Mouse (Mus musculus) small intestine, adult 2 months (tissue): ENCODE results near the gene Tmem235.

Experiments used
- CTCF ChIP-seq: fragments of 200-500 bp; IDR thresholded peaks from 2 replicates; pipeline ENCODE4 v1.5.1; 2012; ENCODE audit warnings: low read depth, mild to moderate bottlenecking, control low read depth, inconsistent platforms, low read length, moderate library complexity, mixed read lengths; ENCODE audit not compliant: insufficient replicate concordance, insufficient read length; ENCODE audit errors: extremely low read depth
- POLR2A ChIP-seq: fragments of 200-500 bp; IDR thresholded peaks from 2 replicates; pipeline ENCODE4 v1.6.1; 2012; ENCODE audit warnings: low read depth, mild to moderate bottlenecking, control low read depth, inconsistent platforms, low read length, moderate library complexity

DNA sequence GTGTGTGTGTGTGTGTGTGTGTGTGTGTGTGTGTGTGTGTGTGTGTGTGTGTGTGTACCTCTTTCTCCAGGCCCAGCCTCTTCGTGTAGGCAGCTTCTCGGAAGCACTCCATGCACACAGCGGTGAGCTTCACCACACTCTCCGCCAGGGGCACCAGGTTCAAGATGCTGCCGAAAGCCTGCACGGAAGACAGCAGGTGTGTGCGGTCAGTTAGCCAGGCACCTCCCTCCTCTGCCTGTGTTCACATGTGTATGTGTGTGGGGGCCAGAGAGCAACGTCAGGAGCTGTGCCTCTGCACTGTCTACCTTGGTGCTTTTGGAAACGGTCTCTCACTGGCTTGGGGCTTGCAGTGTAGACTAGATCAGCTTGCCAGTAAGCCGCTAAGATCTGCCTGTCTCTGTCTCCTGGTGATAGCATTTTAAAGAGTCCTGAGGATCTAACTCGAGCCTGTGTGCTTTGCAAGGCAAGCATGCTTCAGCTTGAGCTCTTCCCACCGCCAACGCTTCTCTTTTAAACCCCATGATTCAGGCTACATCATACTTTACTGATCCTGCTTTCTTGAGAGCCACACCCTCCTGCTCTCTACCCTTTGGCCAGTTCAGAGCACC lies 44.1 kb upstream of the Tmem235 start:
- TF ChIP-seq POLR2A: 0 out of 2 replicates have a peak, but pooled peaks have one; percentile 19
- TF ChIP-seq CTCF: no peak
